Mouse (Mus musculus): ENCODE data around the gene Rpl32. TPM values are rescaled to one million over a fixed set of nuclear protein-coding genes. Genes with fewer than 3 reads are reported as not detected.

Gene Rpl32
- polyA plus RNA-seq, 1 experiment from 2014 or later, result 2,428 TPM

GRCm38 (mm10) chr6:115759461-115759860 is 49.1 kb downstream of the Rpl32 start:
- H3K27me3 ChIP-seq (replicated peaks), result no peaks in the 10 kb centered on the region
- peak; percentile 24 for ATAC-seq
- no peak overlapping the region for H3K9ac ChIP-seq
- no peak overlapping the region for H3K4me3 ChIP-seq (replicated peaks)
- no peaks in the 10 kb centered on the region for H3K9me3 ChIP-seq
- H3K36me3 ChIP-seq, result no peaks in the 10 kb centered on the region
- H3K4me1 ChIP-seq (replicated peaks), result peaks cover 19% of the 10 kb centered on the region
- 29% methylated on average over 5 of the region's 5 CpGs for WGBS
- no peak overlapping the region for H3K27ac ChIP-seq
- H3K4me2 ChIP-seq (replicated peaks), result no peak overlapping the region

- H3K4me3 ChIP-seq (replicated peaks), result no peak overlapping the region
- H3K27me3 ChIP-seq (replicated peaks), result no peaks in the 10 kb centered on the region
- no peak overlapping the region for H3K9ac ChIP-seq
- peaks cover 16% of the 10 kb centered on the region for H3K4me1 ChIP-seq (replicated peaks)
- 48% methylated on average over 9 of the region's 9 CpGs for WGBS
- peak; percentile 53; the same call in 1 of the 2 replicates for ATAC-seq
- H3K27ac ChIP-seq, result no peak overlapping the region
- H3K9me3 ChIP-seq, result no peaks in the 10 kb centered on the region
- H3K4me2 ChIP-seq (replicated peaks), result no peak overlapping the region
- H3K36me3 ChIP-seq, result no peaks in the 10 kb centered on the region
These were observed 49.5 kb downstream of the Rpl32 start for GRCm38 (mm10) chr6:115758981-115759435.

- no peaks in the 10 kb centered on the region for H3K27me3 ChIP-seq (replicated peaks)
- H3K9me3 ChIP-seq, result no peaks in the 10 kb centered on the region
- no peaks in the 10 kb centered on the region for H3K36me3 ChIP-seq
- 0 out of 2 replicates have a peak, but pooled peaks have one; percentile 18 for ATAC-seq
- H3K9ac ChIP-seq, result no peak overlapping the region
- H3K27ac ChIP-seq, result no peak overlapping the region
- no peak overlapping the region for H3K4me2 ChIP-seq (replicated peaks)
- 0 out of 2 replicates have a peak, but pooled peaks cover 8% of the 10 kb centered on the region for H3K4me1 ChIP-seq (replicated peaks)
- WGBS, result 79% methylated on average over 7 of the region's 7 CpGs
- H3K4me3 ChIP-seq (replicated peaks), result no peak overlapping the region
These were observed 53.0 kb downstream of the Rpl32 start for GRCm38 (mm10) chr6:115755536-115755935.

Other genes with a start within 250 kb of the Rpl32 start
- 33.1 and 36.9 TPM in 2 replicates for gene Mkrn2os, start 216.2 kb downstream of the Rpl32 start, polyA plus RNA-seq (2015; fragmentation: Nextera tagmentation; extraction: Ambion mirVana)
- 22.5 and 23.0 TPM in 2 replicates for gene Mkrn2, start 206.8 kb downstream of the Rpl32 start, polyA plus RNA-seq (2015; fragmentation: Nextera tagmentation; extraction: Ambion mirVana)
- 76.2 and 79.5 TPM in 2 replicates for gene Raf1, start 132.1 kb downstream of the Rpl32 start, polyA plus RNA-seq (2015; fragmentation: Nextera tagmentation; extraction: Ambion mirVana)
- gene Tmem40, start 46.3 kb downstream of the Rpl32 start, polyA plus RNA-seq (2015; fragmentation: Nextera tagmentation; extraction: Ambion mirVana), result 0.78 and 1.2 TPM in 2 replicates
- 16.8 and 17.2 TPM in 2 replicates for gene Cand2, start 34.2 kb downstream of the Rpl32 start, polyA plus RNA-seq (2015; fragmentation: Nextera tagmentation; extraction: Ambion mirVana)
- gene Efcab12, start 29.7 kb upstream of the Rpl32 start, polyA plus RNA-seq (2015; fragmentation: Nextera tagmentation; extraction: Ambion mirVana), result 0.42 and 0.49 TPM in 2 replicates
- gene Mbd4, start 44.6 kb upstream of the Rpl32 start, polyA plus RNA-seq (2015; fragmentation: Nextera tagmentation; extraction: Ambion mirVana), result 14.5 and 14.6 TPM in 2 replicates
- gene Ift122, start 44.7 kb upstream of the Rpl32 start, polyA plus RNA-seq (2015; fragmentation: Nextera tagmentation; extraction: Ambion mirVana), result 13.8 and 14.2 TPM in 2 replicates
- 0.05 TPM in 1 of 2 replicates, not detected in the other for gene Rho, start 123.0 kb upstream of the Rpl32 start, polyA plus RNA-seq (2015; fragmentation: Nextera tagmentation; extraction: Ambion mirVana)
- gene H1foo, start 136.2 kb upstream of the Rpl32 start, polyA plus RNA-seq (2015; fragmentation: Nextera tagmentation; extraction: Ambion mirVana), result not detected in 2 replicates
- 26.6 and 28.9 TPM in 2 replicates for gene Plxnd1, start 186.3 kb upstream of the Rpl32 start, polyA plus RNA-seq (2015; fragmentation: Nextera tagmentation; extraction: Ambion mirVana)